ENCODE assay signal across 21 mouse cellular contexts in the genomic region with DNA sequence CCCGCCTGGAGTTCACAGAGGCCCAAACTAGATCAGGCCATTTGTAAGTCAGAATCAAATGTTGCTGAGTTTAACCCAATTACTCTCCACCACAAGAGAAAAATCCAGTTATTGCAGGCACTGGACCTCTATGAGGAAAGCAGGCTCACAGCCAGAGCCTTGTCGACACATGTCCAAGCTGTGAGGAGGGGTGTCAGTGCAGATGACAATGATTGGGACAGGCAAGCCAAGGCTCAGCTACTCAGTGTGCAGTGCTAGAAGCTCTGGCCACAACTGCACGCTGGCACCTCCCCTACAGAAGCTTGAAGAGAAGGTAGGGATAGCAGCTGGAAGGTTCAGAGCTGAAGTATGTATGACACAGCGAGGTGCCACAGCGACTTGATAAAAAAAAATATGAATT.
A peak's percentile ranks its signal among the peaks of the same experiment; 100 is the strongest.
DNase-seq lines count a peak whose midpoint lies in the region; ATAC-seq and TF ChIP-seq lines count a peak whose summit lies in the region.
"Had no signal": no experiment of that assay in that cellular context is flagged by ENCODE, and none has a peak within 500 bp of the region (broad histone marks: within the 10 kb centered on the region; RNA-seq: fewer than 3 reads in every experiment).

No protein-coding gene starts in this region.

- TF ChIP-seq EP300 in lung, postnatal 0 days (IDR thresholded peaks at IDR 0.05): no peak

- intact Hi-C loops in gastrocnemius, adult 2 months (cut with DNase I): no loop called here
- intact Hi-C loops in left cerebral cortex, postnatal 4 days (cut with DNase I): no loop called here

- H3K9ac ChIP-seq in lung, postnatal 0 days (replicated peaks; ENCODE audit: low read depth): no peak overlapping the region
- H3K9ac ChIP-seq: embryonic facial prominence, embryonic 13.5 days; hindbrain, embryonic 15.5 days; limb, embryonic 12.5 days; liver, embryonic 13.5 days; midbrain, embryonic 13.5 days; neural tube, embryonic 15.5 days had no signal

- no peaks in the 10 kb centered on the region for H3K4me1 ChIP-seq in lung, postnatal 0 days (ENCODE audit: insufficient read depth, low read depth, low read length)
- H3K4me1 ChIP-seq: liver, embryonic 13.5 days; neural tube, embryonic 15.5 days had no signal

- no peaks in the 10 kb centered on the region for H3K9me3 ChIP-seq in lung, postnatal 0 days (ENCODE audit: low read length)
- H3K9me3 ChIP-seq: embryonic facial prominence, embryonic 13.5 days; hindbrain, embryonic 15.5 days; limb, embryonic 12.5 days; liver, embryonic 13.5 days; midbrain, embryonic 13.5 days; neural tube, embryonic 15.5 days had no signal

- DNase-seq in gastrocnemius, adult 2 months: no peak
- DNase-seq in gastrocnemius, adult 18-20 months (ENCODE audit: low spot score): no peak
- peak; percentile 26 for DNase-seq in lung, postnatal 0 days (ENCODE audit: low spot score)
- no peak for DNase-seq in lung, postnatal 25 days (ENCODE audit: low spot score)
- peak; percentile 64 for DNase-seq in brain, embryonic 14.5 days (ENCODE audit: low read depth)
- peak; percentile 8 for DNase-seq in retina, embryonic 14.5 days (ENCODE audit: low spot score)
- no peak for DNase-seq in left cerebral cortex, postnatal 4 days
- DNase-seq: cerebellum, adult 8-10 months; gastrocnemius, postnatal 36 days; kidney, adult 2 months; kidney, postnatal 14 days; layer of hippocampus, adult 9-11 months; liver, embryonic 13.5 days; spleen, adult 18-20 months; thymus, adult 18-20 months had no signal

- TF ChIP-seq CTCF in gastrocnemius, adult 2 months (IDR thresholded peaks at IDR 0.05): no peak
- TF ChIP-seq CTCF in lung, postnatal 0 days (IDR thresholded peaks at IDR 0.05): no peak
- TF ChIP-seq CTCF in brain, embryonic 14.5 days (IDR thresholded peaks at IDR 0.05; ENCODE audit: borderline replicate concordance, extremely low read depth, insufficient read depth, insufficient read length): no peak

- H3K27ac ChIP-seq in gastrocnemius, adult 2 months: 0 out of 2 replicates have a peak overlapping the region, but pooled peaks have one; percentile 4
- no peak overlapping the region for H3K27ac ChIP-seq in lung, postnatal 0 days (ENCODE audit: low read length)
- H3K27ac ChIP-seq: embryonic facial prominence, embryonic 13.5 days; hindbrain, embryonic 15.5 days; limb, embryonic 12.5 days; liver, embryonic 13.5 days; midbrain, embryonic 13.5 days; neural tube, embryonic 15.5 days had no signal

- H3K27me3 ChIP-seq in lung, postnatal 0 days (replicated peaks; ENCODE audit: insufficient read depth, low read length): no peaks in the 10 kb centered on the region
- H3K27me3 ChIP-seq: hindbrain, embryonic 15.5 days; liver, embryonic 13.5 days; midbrain, embryonic 13.5 days; neural tube, embryonic 15.5 days had no signal

- TF ChIP-seq POLR2A in brain, embryonic 14.5 days (IDR thresholded peaks at IDR 0.05; ENCODE audit: borderline replicate concordance, extremely low read depth, insufficient read depth, insufficient read length, poor library complexity, severe bottlenecking): no peak

- no peak overlapping the region for H3K4me3 ChIP-seq in gastrocnemius, adult 2 months
- H3K4me3 ChIP-seq in lung, postnatal 0 days (ENCODE audit: low read depth, low read length): no peak overlapping the region
- H3K4me3 ChIP-seq: embryonic facial prominence, embryonic 13.5 days; hindbrain, embryonic 15.5 days; limb, embryonic 12.5 days; liver, embryonic 13.5 days; midbrain, embryonic 13.5 days; myocyte; neural tube, embryonic 15.5 days had no signal

- H3K4me2 ChIP-seq in lung, postnatal 0 days (replicated peaks; ENCODE audit: low read depth, low read length): no peak overlapping the region
- H3K4me2 ChIP-seq: embryonic facial prominence, embryonic 13.5 days; hindbrain, embryonic 15.5 days; limb, embryonic 12.5 days; liver, embryonic 13.5 days; midbrain, embryonic 13.5 days; neural tube, embryonic 15.5 days had no signal

- WGBS in lung, postnatal 0 days: 62% methylated on average over 5 of the region's 5 CpGs

- no peaks in the 10 kb centered on the region for H3K36me3 ChIP-seq in lung, postnatal 0 days (ENCODE audit: insufficient read depth, low read length)
- H3K36me3 ChIP-seq: embryonic facial prominence, embryonic 13.5 days; hindbrain, embryonic 15.5 days; limb, embryonic 12.5 days; liver, embryonic 13.5 days; midbrain, embryonic 13.5 days; neural tube, embryonic 15.5 days had no signal

- peak; percentile 37 for ATAC-seq in lung, postnatal 0 days
- ATAC-seq: midbrain, embryonic 13.5 days had no signal

Comparison
In these comparisons a context has a peak if more than half of its experiments do, and no peak if none do; other contexts are left out.
1. DNase-seq: peak in lung, postnatal 0 days (single experiment), brain, embryonic 14.5 days (single experiment) and retina, embryonic 14.5 days (single experiment); none in gastrocnemius, adult 2 months (single experiment), gastrocnemius, adult 18-20 months (single experiment), lung, postnatal 25 days (single experiment) and left cerebral cortex, postnatal 4 days (single experiment).